Mouse (Mus musculus) kidney, adult 2 months (tissue): ENCODE measurements around the gene Stoml2. TPM values are rescaled to one million over a fixed set of nuclear protein-coding genes. Genes with fewer than 3 reads are reported as not detected.

Source experiments
- DNase-seq: peaks from one replicate; pipeline ENCODE4 v3.0.0; 2021
- H3K27ac ChIP-seq: fragments of 200-500 bp; 2 replicates; pipeline ENCODE4 v1.5.1; 2012; ENCODE audit warnings: low read depth, low read length, control low read depth, inconsistent platforms; ENCODE audit not compliant: insufficient read depth
- H3K27me3 ChIP-seq: fragments of 200-500 bp; replicated peaks from 2 replicates; pipeline ENCODE4 v1.6.1; 2012; ENCODE audit warnings: mild to moderate bottlenecking, moderate library complexity, low read length, inconsistent platforms; ENCODE audit not compliant: control insufficient read depth, insufficient read depth
- H3K36me3 ChIP-seq: fragments of 200-500 bp; 2 replicates; pipeline ENCODE4 v1.6.1; 2012; ENCODE audit warnings: mild to moderate bottlenecking, moderate library complexity, low read length, inconsistent platforms; ENCODE audit not compliant: control insufficient read depth, insufficient read depth
- H3K4me1 ChIP-seq: fragments of 200-500 bp; 2 replicates; pipeline ENCODE4 v1.6.1; 2011; ENCODE audit warnings: low read length; ENCODE audit not compliant: control insufficient read depth, insufficient read depth
- H3K4me3 ChIP-seq: fragments of 200-500 bp; 2 replicates; pipeline ENCODE4 v1.5.1; 2011; ENCODE audit warnings: mild to moderate bottlenecking, low read depth, low read length, control low read depth; ENCODE audit not compliant: insufficient read depth
- CTCF ChIP-seq: fragments of 200-500 bp; conservative IDR thresholded peaks from 2 replicates; pipeline ENCODE4 v1.5.1; 2011; ENCODE audit warnings: low read depth, mild to moderate bottlenecking, control low read depth, low read length, moderate library complexity, mixed read lengths; ENCODE audit not compliant: insufficient read depth, insufficient read length
- POLR2A ChIP-seq: fragments of 200-500 bp; IDR thresholded peaks from one replicate; pipeline ENCODE4 v1.6.1; 2011; ENCODE audit warnings: low read depth, low read length, control low read depth
- WGBS: fragments of 180-500 bp; shearing (Covaris S2); methylation state at CpG from one replicate; pipeline ENCODE4 v1.1.7; 2018; 5-methylcytosine and 5-hydroxymethylcytosine counted together
- polyA plus RNA-seq: library from polyadenylated mRNA; depleted of rRNA; stranded (reverse); fragments of >200 nt; gene quantifications from 2 replicates; pipeline ENCODE4 v1.2.3, GENCODE M21; 2012

Gene Stoml2
- polyA plus RNA-seq, 1 experiment = 118 TPM

DNA sequence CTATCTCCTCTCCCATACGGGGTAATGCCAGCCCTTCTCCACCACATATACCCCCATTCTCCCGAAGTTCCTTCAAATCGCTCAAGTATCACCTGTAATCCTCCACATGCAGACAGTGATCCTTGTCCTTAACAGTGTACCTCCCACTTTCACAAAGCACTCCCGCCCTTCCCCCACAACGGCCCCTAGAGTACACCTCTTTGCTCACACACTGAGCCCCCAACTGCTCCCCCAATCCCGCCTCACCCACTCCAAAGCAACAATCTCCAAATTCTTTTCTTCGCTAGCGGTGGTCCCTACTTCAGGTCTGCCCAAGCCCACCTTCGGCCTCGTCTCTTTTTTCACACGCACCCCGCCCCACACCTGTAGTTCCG, 13.8 kb upstream of the Stoml2 start:
- Histone ChIP-seq H3K4me3 (peak overlapping the region; percentile 63), H3K4me1 (peaks cover 3% of the 10 kb centered on the region), H3K36me3 (no peaks in the 10 kb centered on the region), H3K27ac (peak overlapping the region; percentile 85), H3K27me3 (no peaks in the 10 kb centered on the region)
- WGBS = 3% methylated on average over 13 of the region's 13 CpGs
- no peak for DNase-seq
- TF ChIP-seq POLR2A (no peak), CTCF (no peak)

DNA sequence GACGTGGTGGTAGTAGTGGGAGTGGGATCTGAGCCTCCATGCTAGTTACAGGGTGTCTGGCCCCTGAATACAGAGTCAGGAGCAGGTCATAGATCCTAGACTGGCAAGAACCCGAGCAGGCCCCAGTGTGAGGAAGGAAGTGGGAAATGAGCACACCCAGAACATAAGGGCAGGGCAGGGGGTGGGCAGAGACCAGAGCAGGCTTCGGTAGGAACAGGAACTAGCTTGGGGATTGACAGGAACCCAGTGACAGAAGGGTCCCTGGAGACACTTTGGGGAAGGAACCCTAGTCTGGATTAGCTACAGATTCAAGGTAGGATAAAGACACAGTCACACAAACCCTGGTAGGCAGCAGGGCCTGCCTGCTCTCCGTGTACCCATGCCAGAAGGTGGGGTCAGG, 13.2 kb upstream of the Stoml2 start:
- peaks cover 4% of the 10 kb centered on the region for H3K4me1 ChIP-seq
- no peaks in the 10 kb centered on the region for H3K36me3 ChIP-seq
- H3K4me3 ChIP-seq = peak overlapping the region; percentile 63
- WGBS = 17% methylated on average over 4 of the region's 4 CpGs
- TF ChIP-seq CTCF (no peak), POLR2A (no peak)
- no peaks in the 10 kb centered on the region for H3K27me3 ChIP-seq
- peak overlapping the region; percentile 85 for H3K27ac ChIP-seq
- peak; percentile 74 for DNase-seq

DNA sequence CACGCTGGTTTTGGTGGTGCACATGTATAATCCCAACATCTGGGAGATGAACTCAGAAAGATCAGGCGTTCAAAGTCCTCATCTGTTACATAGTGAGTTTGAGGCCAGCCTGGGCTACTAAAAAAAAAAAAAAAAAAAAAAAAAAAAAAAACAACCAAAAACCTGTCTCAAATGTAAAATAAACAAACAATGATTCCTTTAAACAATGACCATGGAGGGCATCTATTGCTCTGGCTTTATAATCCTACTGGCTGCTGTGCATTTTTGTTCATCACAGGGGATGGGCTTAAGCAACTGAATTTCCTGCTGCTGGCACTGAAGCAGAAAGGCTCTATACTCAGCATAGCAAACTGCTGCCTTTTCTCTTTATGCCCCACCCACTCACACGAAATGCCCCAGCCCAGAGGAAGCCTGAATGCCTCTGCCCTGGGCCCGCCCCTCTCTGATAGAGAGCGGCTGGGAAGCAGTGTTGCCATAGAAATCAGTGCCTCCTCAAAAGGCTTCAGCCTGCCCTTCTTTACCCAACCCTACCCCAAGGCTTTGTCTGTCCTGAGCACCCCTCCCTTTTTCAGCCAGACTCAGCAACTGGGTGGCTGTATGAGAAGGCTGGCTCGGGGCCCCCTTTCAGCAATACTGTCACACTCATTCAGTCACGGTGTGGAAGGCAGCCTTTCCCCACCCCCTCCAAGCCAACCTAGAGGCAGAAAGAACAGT, 12.3 kb upstream of the Stoml2 start:
- Histone ChIP-seq H3K27ac (peak overlapping the region; percentile 85), H3K4me1 (peaks cover 12% of the 10 kb centered on the region), H3K36me3 (no peaks in the 10 kb centered on the region), H3K4me3 (no peak overlapping the region), H3K27me3 (no peaks in the 10 kb centered on the region)
- TF ChIP-seq POLR2A (no peak), CTCF (no peak)
- DNase-seq = peak; percentile 81
- 31% methylated on average over 7 of the region's 7 CpGs for WGBS

DNA sequence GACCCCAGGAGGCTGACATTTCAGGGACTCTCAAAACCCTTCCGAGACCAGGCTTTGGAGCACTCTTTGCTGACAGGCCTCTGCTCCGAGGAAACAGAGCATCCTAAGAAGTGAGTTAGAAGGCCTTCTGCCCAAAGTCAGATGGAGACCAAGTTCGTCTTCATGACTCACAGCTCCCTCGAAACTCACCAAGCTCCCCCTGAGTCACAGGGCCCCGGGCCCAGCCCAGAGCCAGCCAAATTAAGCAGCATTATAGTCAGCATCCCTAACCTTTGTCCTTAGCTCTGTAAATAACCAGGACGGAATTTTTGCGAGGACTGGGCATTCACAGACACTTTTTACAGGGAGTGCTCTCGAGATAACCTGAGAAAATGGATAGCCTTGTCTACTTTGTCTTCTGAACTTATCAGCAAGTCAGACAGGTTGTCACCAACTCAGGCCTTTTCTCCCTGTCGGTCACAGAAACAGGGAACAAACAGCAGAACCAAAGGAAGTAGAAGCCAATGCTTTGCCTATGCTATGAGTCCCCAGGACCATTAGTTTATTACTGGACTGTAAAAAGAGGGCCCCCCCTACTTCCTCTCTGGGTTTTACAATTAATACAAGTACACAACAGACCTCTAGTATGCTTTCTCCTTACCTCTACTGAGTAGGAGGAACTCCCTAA, 9.5 kb upstream of the Stoml2 start:
- DNase-seq = no peak
- Histone ChIP-seq H3K27me3 (no peaks in the 10 kb centered on the region), H3K4me1 (peaks cover 15% of the 10 kb centered on the region), H3K36me3 (no peaks in the 10 kb centered on the region), H3K27ac (no peak overlapping the region), H3K4me3 (no peak overlapping the region)
- WGBS = 71% methylated on average over 9 of the region's 9 CpGs
- TF ChIP-seq POLR2A (no peak), CTCF (no peak)

DNA sequence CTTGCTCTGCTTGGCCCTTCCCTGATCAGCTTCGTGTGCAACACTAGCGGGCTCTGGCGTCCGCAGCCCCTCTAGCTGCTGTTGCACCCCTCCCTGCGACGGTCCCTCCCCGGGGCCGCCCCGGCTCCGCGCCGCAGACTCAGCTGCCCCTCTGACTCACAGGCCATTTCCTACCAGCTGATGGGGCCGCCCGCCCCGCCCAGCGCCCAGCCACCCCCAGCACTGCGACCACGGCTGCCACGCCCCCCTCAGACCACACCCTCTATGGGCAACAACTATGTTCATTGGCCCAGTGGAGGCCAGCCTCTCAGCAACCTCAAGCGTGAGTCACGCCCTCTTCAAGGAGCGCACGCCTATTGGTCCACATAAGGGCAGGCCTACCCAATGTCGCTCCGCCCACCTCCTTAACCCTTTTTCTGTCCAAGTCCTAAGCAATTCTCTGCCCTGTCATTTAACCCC, 8.6 kb upstream of the Stoml2 start:
- Histone ChIP-seq H3K4me3 (peak overlapping the region; percentile 68), H3K27me3 (no peaks in the 10 kb centered on the region), H3K4me1 (peaks cover 15% of the 10 kb centered on the region), H3K27ac (peak overlapping the region; percentile 17), H3K36me3 (no peaks in the 10 kb centered on the region)
- TF ChIP-seq CTCF (no peak), POLR2A (peak; percentile 30)
- under 1% methylated on average over 25 of the region's 25 CpGs for WGBS
- peak; percentile 99 for DNase-seq

DNA sequence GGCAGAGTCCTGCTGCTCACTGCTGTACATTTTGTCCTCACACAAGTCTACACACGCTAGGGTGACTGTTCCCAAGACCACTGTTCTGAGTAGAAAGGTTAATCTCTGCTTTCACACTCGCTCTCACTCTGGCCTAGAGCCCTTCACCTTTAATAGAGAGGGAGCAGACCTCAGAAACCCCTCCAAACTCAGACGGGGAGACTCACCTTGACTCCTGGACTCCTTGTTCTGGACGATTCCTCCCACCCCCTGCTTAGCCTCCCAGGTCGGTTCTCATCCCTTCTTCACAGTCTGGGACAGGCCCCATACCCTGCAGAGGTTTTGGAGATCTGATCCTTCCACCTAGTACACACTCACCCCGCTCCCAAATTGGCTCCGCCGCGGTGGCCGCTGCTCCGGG, 8.1 kb upstream of the Stoml2 start:
- H3K36me3 ChIP-seq = no peaks in the 10 kb centered on the region
- H3K27me3 ChIP-seq = no peaks in the 10 kb centered on the region
- peaks cover 11% of the 10 kb centered on the region; the same call in 1 of the 2 replicates for H3K4me1 ChIP-seq
- H3K4me3 ChIP-seq = peak overlapping the region; percentile 68
- peak overlapping the region; percentile 17 for H3K27ac ChIP-seq
- WGBS = 2% methylated on average over 11 of the region's 11 CpGs
- no peak for DNase-seq
- TF ChIP-seq CTCF = no peak
- TF ChIP-seq POLR2A = no peak

DNA sequence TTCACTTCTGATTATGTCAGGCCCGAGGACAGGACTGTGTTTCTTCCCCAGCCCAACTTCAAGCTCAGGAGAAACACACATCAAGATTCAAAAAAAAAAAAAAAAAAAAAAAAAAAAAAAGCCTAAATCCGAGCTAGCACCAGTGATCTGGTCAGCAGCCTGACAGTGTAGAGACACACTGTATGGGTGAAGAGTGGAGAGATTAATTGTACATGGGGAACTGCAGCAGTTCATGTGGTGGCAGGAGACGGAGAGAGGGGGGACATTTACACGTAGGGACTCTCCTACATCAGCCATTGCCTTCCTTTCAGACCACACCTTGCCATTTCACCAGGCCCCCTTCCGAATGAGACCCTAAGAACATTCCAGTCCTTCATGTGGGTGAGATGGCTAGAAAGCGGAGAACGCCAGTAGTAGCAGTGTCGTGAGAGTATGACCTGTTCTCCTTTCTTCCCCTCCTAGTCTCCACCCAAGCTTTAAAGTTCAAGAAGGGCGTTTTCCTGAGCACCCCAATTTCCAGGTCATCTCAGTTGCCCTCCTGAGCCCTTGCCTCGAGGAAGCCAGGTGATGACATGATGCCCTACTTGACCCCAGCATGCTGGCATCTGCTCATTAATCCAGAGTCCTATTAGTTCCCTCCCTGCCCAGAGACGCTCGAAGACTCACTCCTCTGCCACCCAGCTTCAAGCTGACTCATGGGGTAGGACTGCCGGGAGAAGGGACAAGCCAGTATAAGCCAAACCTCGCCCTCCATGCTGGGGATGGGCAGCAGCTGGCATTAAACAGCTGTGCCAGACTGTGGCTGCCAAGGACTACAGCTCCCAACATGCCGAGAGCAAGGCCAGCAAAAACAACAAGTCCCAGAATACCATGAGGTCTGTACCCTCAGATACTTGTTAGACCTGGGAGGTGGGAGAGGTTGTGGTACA, 7.3 kb upstream of the Stoml2 start:
- TF ChIP-seq CTCF (no peak), POLR2A (no peak)
- Histone ChIP-seq H3K4me3 (peak overlapping the region; percentile 68), H3K27ac (no peak overlapping the region; the same call in 1 of the 2 replicates), H3K4me1 (peaks cover 11% of the 10 kb centered on the region; the same call in 1 of the 2 replicates), H3K27me3 (no peaks in the 10 kb centered on the region), H3K36me3 (no peaks in the 10 kb centered on the region)
- 39% methylated on average over 15 of the region's 15 CpGs for WGBS
- peak; percentile 51 for DNase-seq
